Mouse (Mus musculus) ES-Bruce4 (cell line): Measurements from ENCODE around the gene Bzw2.

Experiments
- CTCF ChIP-seq: IDR thresholded peaks from one replicate; pipeline ENCODE4 v1.8.1; 2011; ENCODE audit warnings: low read depth, low read length
- EP300 ChIP-seq: IDR thresholded peaks from 2 replicates; pipeline ENCODE4 v1.6.1; 2011; ENCODE audit warnings: low read depth, low read length; ENCODE audit not compliant: insufficient read depth

DNA sequence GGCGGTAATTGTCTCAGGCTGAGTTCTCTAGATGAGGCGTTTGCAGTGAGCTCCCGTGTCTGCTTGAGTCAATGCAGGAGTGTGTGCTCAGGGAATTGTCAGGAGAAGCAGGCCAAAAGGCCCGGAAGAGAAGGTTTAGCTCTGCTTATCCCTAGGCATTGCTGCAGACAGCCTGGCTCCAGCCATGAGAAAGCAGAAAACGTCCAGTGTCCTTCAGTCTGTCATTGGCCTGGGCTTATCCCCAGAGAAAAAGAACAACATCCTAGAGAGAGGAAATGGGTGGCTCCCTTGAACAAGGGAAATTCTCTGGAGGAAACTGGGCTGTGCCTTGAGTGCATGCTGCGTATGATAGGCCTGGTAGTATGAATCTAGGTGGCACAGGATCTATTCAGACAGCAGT lies 24.7 kb upstream of the Bzw2 start:
- TF ChIP-seq EP300: no peak
- no peak for TF ChIP-seq CTCF
